Mouse (Mus musculus) sigmoid colon, adult 10 weeks (tissue): ENCODE data around the gene Hddc2. TPM values are rescaled to one million over a fixed set of nuclear protein-coding genes. Genes with fewer than 3 reads are reported as not detected.

Source experiments
- polyA plus RNA-seq: library from polyadenylated mRNA; stranded (reverse); fragments of 350-450 nt; fragmentation: Illumina TruSeq; extraction: RNeasy Lipid Tissue Mini Kit (QIAGEN cat#74804); gene quantifications from one replicate; pipeline ENCODE4 v1.2.3, GENCODE M21; 2014; ENCODE audit warnings: low read depth, low replicate concordance

Gene Hddc2
- 18.9 TPM for polyA plus RNA-seq

DNA sequence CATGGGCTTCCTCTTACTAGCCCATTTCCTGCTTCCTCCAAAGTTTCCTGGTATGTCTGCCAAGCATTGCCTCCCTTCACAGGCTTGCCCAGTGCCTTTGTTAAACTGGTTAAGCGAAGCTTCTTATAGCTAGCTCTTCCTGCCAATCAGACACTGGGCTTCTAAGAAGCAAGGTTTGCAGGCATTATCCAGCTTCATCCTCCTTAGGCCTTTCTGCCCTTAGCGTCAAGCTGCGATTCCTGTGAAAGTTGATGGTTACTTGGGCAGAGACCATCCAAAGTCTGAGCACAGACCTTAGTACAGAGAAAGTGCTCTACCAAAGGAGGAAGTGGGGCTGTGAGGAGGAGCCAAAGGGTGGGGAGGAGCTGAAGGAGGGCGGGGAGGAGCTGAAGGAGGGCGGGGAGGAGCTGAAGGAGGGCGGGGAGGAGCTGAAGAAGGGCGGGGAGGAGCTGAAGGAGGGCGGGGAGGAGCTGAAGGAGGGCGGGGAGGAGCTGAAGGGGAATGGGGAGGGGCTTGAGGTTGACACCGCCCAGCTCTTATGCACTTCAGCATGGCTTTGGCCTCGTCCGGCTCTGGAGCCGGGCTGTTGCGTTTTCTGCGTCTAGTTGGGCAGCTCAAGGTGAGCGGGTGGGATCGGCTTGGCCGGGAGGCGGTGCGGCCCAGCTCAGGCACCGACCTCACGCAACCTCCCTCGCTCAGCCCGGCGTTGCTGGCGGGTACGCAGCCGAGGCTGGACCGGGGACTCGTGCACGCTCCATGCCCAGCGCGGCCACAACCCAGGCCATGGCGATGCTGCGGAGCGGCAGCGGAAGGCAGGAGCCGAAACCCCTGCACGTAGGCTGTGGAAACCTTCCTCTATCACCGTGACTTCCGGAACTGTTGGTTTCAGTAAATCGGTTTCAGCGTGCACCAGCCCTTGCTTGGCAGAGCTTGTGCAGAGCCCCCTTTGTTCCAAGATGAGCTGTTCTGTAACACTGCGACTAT, at the start of gene Hddc2:
TSS of gene Hddc2 (plus strand) at position 519 of the 984 bp plus-strand sequence.

Other genes starting within 250 kb of the Hddc2 start
- gene Tpd52l1, start 132.6 kb downstream of the Hddc2 start, polyA plus RNA-seq: 9.7 TPM